ENCODE assay signal across 12 mouse cellular contexts in the genomic region with DNA sequence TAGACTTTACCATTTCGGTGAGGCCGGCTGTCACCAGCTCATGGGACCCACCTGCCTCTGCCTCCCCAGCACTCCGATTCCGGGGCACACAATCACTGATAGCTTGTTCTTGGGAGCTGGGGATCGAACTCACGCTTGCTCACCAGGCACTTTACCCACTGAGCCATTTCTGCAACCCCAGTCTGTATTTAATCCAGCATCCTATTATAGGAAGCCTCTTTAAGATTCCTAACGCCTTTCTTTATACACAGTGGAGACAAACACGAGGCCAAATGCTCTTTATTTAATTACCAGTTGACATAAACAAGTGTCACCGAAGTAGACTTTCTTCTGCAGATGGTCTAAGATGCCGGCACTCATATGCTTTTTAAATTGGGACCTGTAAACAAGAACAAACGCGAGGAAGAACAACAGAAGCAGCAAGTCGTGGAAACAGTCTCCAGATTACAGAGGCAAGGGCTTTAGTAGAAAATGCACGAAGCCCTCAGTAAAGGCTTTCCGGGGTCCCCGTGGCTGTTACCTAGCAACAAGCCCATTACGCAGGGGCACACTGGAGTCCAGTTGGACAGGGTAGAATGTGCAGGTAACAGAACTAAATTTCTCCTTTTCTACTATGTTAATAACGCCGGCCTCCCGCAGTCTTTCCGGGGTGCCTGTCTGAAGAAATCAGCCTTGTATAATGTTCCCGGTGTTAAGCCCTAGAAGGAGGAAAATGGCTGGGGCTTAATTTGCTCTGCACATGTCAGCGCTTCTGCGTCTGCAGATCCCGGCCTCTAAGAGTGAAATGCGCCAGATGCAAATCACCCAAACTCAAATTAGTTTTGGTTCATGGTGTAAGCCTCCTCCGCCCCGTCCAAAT.
A peak's percentile ranks its signal among the peaks of the same experiment; 100 is the strongest.
DNase-seq lines count a peak whose midpoint lies in the region; ATAC-seq lines count a peak whose summit lies in the region.
"Had no signal": no experiment of that assay in that cellular context is flagged by ENCODE, and none has a peak within 500 bp of the region (broad histone marks: within the 10 kb centered on the region; RNA-seq: fewer than 3 reads in every experiment).

No protein-coding gene starts in this region.

- H3K36me3 ChIP-seq in embryonic facial prominence, embryonic 14.5 days (ENCODE audit: control insufficient read depth, insufficient read depth, low read length): no peaks in the 10 kb centered on the region
- H3K36me3 ChIP-seq in hindbrain, embryonic 12.5 days: no peaks in the 10 kb centered on the region
- no peaks in the 10 kb centered on the region for H3K36me3 ChIP-seq in midbrain, embryonic 15.5 days (replicated peaks)
- H3K36me3 ChIP-seq: heart, embryonic 10.5 days; intestine, embryonic 15.5 days had no signal

- peaks cover 3% of the 10 kb centered on the region for H3K4me1 ChIP-seq in embryonic facial prominence, embryonic 14.5 days (ENCODE audit: control insufficient read depth, insufficient read depth, low read length)
- H3K4me1 ChIP-seq in hindbrain, embryonic 12.5 days: peaks cover 10% of the 10 kb centered on the region
- H3K4me1 ChIP-seq in midbrain, embryonic 15.5 days: peaks cover 18% of the 10 kb centered on the region
- H3K4me1 ChIP-seq: heart, embryonic 10.5 days; intestine, embryonic 15.5 days had no signal

- no peak overlapping the region for H3K9ac ChIP-seq in embryonic facial prominence, embryonic 14.5 days (ENCODE audit: low read depth, low read length)
- H3K9ac ChIP-seq in hindbrain, embryonic 12.5 days: no peak overlapping the region
- H3K9ac ChIP-seq in midbrain, embryonic 15.5 days: no peak overlapping the region
- H3K9ac ChIP-seq: intestine, embryonic 15.5 days had no signal

- DNase-seq in cerebellum, postnatal 10 days: peak; percentile 19 to 41
- no peak for DNase-seq in cerebellum, adult 11 months
- peak; percentile 46 for DNase-seq in embryonic facial prominence, embryonic 14.5 days (ENCODE audit: low spot score)
- DNase-seq in spleen, postnatal 14 days (ENCODE audit: low spot score in 2 of 2): no peak
- DNase-seq in layer of hippocampus, adult 18-20 months (ENCODE audit: low spot score in 2 of 2): no peak
- DNase-seq: adrenal gland, adult 2 months; cerebellum, adult 8-10 months had no signal

- H3K4me3 ChIP-seq in embryonic facial prominence, embryonic 14.5 days (ENCODE audit: low read depth, low read length): no peak overlapping the region
- no peak overlapping the region; the same call in 1 of the 2 replicates for H3K4me3 ChIP-seq in hindbrain, embryonic 12.5 days
- peak overlapping the region; percentile 24 for H3K4me3 ChIP-seq in midbrain, embryonic 15.5 days
- H3K4me3 ChIP-seq: heart, embryonic 10.5 days; intestine, embryonic 15.5 days had no signal

- ATAC-seq in embryonic facial prominence, embryonic 14.5 days (ENCODE audit: low read depth): no peak; the same call in 1 of the 2 replicates
- peak; percentile 69 for ATAC-seq in hindbrain, embryonic 12.5 days (ENCODE audit: low FRiP score)
- ATAC-seq in midbrain, embryonic 15.5 days (replicated peaks): peak; percentile 89
- ATAC-seq in monocyte, adult 5-6 weeks (replicated peaks; ENCODE audit: insufficient number of reproducible peaks, low FRiP score, low TSS enrichment, poor library complexity, severe bottlenecking): no peak
- ATAC-seq: intestine, embryonic 15.5 days had no signal

- no peak overlapping the region for H3K27ac ChIP-seq in embryonic facial prominence, embryonic 14.5 days (replicated peaks; ENCODE audit: low read depth, low read length)
- peak overlapping the region; percentile 1; the same call in 1 of the 2 replicates for H3K27ac ChIP-seq in hindbrain, embryonic 12.5 days
- H3K27ac ChIP-seq in midbrain, embryonic 15.5 days: peak overlapping the region; percentile 75
- H3K27ac ChIP-seq: heart, embryonic 10.5 days; intestine, embryonic 15.5 days had no signal

- H3K9me3 ChIP-seq in embryonic facial prominence, embryonic 14.5 days (ENCODE audit: control insufficient read depth, low read length): no peaks in the 10 kb centered on the region
- no peaks in the 10 kb centered on the region for H3K9me3 ChIP-seq in hindbrain, embryonic 12.5 days (replicated peaks)
- H3K9me3 ChIP-seq in midbrain, embryonic 15.5 days: no peaks in the 10 kb centered on the region
- H3K9me3 ChIP-seq: heart, embryonic 10.5 days; intestine, embryonic 15.5 days had no signal

- H3K27me3 ChIP-seq in embryonic facial prominence, embryonic 14.5 days (replicated peaks; ENCODE audit: control insufficient read depth, insufficient read depth, low read length): no peaks in the 10 kb centered on the region
- H3K27me3 ChIP-seq in hindbrain, embryonic 12.5 days: no peaks in the 10 kb centered on the region
- no peaks in the 10 kb centered on the region for H3K27me3 ChIP-seq in midbrain, embryonic 15.5 days (replicated peaks)
- H3K27me3 ChIP-seq: intestine, embryonic 15.5 days had no signal

- WGBS in embryonic facial prominence, embryonic 14.5 days: 55% methylated on average over 28 of the region's 28 CpGs
- 50% methylated on average over 28 of the region's 28 CpGs for WGBS in hindbrain, embryonic 12.5 days
- 25% methylated on average over 28 of the region's 28 CpGs for WGBS in midbrain, embryonic 15.5 days

- H3K4me2 ChIP-seq in embryonic facial prominence, embryonic 14.5 days (ENCODE audit: low read depth, low read length): peak overlapping the region; percentile 28; the same call in 1 of the 2 replicates
- peak overlapping the region; percentile 41 for H3K4me2 ChIP-seq in hindbrain, embryonic 12.5 days (replicated peaks)
- peak overlapping the region; percentile 47 for H3K4me2 ChIP-seq in midbrain, embryonic 15.5 days
- H3K4me2 ChIP-seq: intestine, embryonic 15.5 days had no signal

Comparison
In these comparisons a context has a peak if more than half of its experiments do, and no peak if none do; other contexts are left out.
1. DNase-seq: peak in cerebellum, postnatal 10 days (2 of 2) and embryonic facial prominence, embryonic 14.5 days (single experiment); none in cerebellum, adult 11 months (single experiment), spleen, postnatal 14 days (0 of 2) and layer of hippocampus, adult 18-20 months (0 of 2).
2. ATAC-seq: peak in hindbrain, embryonic 12.5 days (single experiment) and midbrain, embryonic 15.5 days (single experiment); none in embryonic facial prominence, embryonic 14.5 days (single experiment) and monocyte, adult 5-6 weeks (single experiment).
3. Peak in every context shown above with its lines, with median percentiles within 50 percentile points of each other: H3K4me2 ChIP-seq.